Mouse (Mus musculus) small intestine, adult 2 months (tissue): ENCODE measurements around the gene Rpl4.

ENCODE experiments used
- CTCF ChIP-seq: fragments of 200-500 bp; IDR thresholded peaks from 2 replicates; pipeline ENCODE4 v1.5.1; 2012; ENCODE audit warnings: low read depth, mild to moderate bottlenecking, control low read depth, inconsistent platforms, low read length, moderate library complexity, mixed read lengths; ENCODE audit not compliant: insufficient replicate concordance, insufficient read length; ENCODE audit errors: extremely low read depth
- POLR2A ChIP-seq: fragments of 200-500 bp; IDR thresholded peaks from 2 replicates; pipeline ENCODE4 v1.6.1; 2012; ENCODE audit warnings: low read depth, mild to moderate bottlenecking, control low read depth, inconsistent platforms, low read length, moderate library complexity

DNA sequence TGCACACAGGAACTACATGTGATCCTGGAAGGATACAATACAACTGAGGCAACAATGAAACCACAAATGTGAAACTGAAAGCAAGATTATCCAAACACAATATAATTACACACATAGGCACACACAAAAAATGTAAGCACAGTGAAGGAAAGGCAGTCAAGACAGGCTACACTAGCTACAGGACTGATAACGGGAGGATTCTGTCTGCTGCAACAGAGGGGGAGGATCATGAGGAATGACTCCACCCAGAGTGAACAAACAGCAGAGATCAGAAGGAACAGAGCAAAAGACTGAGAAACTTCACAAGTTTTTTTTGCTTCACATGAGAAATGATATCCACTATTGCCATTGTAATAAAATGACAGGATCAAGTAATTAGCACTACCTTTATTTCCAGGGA is 16.5 kb upstream of the Rpl4 start:
- TF ChIP-seq POLR2A (no peak), CTCF (no peak)
